Mouse (Mus musculus) liver, adult 10 weeks (tissue): ENCODE measurements around the gene Ccl22. TPM values are rescaled to one million over a fixed set of nuclear protein-coding genes. Genes with fewer than 3 reads are reported as not detected.

Experiments used
- polyA plus RNA-seq: library from polyadenylated mRNA; stranded (reverse); fragments of 350-450 nt; fragmentation: Illumina TruSeq; extraction: RNeasy Lipid Tissue Mini Kit (QIAGEN cat#74804); gene quantifications from one replicate; pipeline ENCODE4 v1.2.3, GENCODE M21; 2014; ENCODE audit warnings: low read depth, low replicate concordance

The Ccl22 gene
- not detected for polyA plus RNA-seq

DNA sequence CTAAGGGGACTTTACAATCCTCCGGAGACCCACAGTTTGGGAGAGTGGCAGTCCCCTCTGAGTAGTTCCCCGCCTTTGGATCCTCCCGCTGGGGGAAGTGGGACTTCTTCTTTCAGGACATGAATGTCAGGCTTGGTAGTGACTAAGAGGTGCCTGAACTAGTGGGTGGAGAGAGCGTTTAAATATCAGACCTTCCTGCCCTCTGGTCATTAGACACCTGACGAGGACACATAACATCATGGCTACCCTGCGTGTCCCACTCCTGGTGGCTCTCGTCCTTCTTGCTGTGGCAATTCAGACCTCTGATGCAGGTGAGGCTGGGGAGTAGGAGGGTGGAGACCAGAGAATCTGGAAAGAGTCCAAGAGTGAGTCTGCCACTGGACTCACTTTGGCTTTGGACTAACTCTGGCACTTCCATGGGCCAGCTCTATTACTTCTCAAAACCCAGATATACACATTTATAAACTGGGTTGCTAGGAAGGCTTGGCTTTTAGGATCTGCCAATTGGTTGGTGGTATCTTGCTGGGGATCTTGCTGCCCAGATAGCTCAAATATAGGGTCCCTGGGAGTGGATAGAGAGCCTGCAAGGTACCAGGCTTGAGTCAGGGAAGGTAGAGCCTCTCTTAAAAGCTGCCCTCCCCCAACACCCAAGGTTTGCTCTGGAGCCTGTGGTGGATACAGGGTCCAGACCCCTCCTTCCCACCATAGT, at the start of gene Ccl22:
Gene Ccl22 (plus strand): TSS at position 115 of the 709 bp plus-strand sequence.

DNA sequence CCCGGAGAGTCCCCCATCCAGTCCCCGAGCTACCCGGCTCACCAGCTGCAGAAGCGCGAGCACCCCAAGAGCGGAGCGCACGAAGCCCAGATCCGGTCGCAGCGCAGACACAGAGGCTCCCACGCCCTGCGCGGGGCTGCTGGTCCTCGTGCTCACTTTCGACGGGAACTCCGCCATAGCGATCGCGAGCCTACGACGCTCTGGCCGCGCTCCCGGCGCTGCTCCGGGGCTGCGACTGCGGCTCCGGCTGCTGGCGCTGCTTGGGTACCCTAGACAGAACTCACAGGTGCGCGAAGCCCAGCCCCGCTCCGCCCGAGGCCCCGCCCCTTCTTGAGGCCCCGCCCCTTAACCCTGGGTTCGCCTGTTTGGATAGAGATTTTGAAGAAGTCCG, 49.4 kb upstream of the Ccl22 start, which contains the start of gene Pllp:
Gene Pllp (minus strand): TSS at position 285 of the 391 bp plus-strand sequence.

DNA sequence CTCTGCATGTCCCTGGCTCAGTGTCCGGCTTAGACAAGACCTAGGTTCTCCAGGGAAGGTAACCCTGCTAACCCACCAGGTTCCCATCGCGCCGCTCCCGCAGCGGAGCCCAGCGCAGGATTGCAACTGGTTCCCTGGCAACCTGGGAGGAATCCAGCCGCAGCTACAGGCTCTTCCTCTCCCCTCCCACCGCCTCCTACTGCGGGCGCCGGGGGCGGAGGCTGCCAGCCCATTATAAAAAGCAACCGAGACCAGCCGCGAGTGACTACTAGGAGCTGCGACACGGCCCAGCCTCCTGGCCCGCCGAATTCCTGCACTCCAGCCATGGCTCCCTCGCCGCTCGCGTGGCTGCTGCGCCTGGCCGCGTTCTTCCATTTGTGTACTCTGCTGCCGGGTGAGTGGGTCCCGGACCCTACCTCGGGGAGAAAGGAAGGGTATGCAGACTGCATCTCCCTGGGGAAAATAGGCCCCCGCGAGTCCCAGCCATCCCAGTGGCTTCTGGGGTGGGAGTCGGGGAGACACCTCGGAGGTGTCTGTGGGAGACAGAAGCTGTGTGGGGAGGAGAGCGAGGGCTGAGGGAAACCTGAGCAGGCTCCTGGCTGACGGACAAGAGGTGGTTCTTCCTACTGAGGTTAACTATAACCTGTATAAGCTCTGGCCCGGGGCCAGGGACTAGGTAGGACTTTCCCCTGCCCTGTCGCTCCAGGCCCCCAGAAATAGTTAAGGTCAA, 26.7 kb downstream of the Ccl22 start, which contains the start of gene Cx3cl1:
Gene Cx3cl1 (plus strand): TSS at position 69 of the 730 bp plus-strand sequence.

Other genes starting within 250 kb of the Ccl22 start
- gene Cpne2, start 212.6 kb upstream of the Ccl22 start, polyA plus RNA-seq, result 4.4 TPM
- gene Rspry1, start 143.7 kb upstream of the Ccl22 start, polyA plus RNA-seq, result 24.9 TPM
- gene Fam192a, start 143.6 kb upstream of the Ccl22 start, polyA plus RNA-seq, result 27.8 TPM
- 20.6 TPM for gene Arl2bp, start 79.0 kb upstream of the Ccl22 start, polyA plus RNA-seq
- gene Pllp, start 49.3 kb upstream of the Ccl22 start, polyA plus RNA-seq, result 3.2 TPM
- gene Cx3cl1, start 26.4 kb downstream of the Ccl22 start, polyA plus RNA-seq, result not detected
- gene Ccl17, start 64.9 kb downstream of the Ccl22 start, polyA plus RNA-seq, result not detected
- 20.4 TPM for gene Coq9, start 92.7 kb downstream of the Ccl22 start, polyA plus RNA-seq
- gene Ciapin1, start 92.8 kb downstream of the Ccl22 start, polyA plus RNA-seq, result 7.0 TPM
- 3.8 TPM for gene Polr2c, start 111.9 kb downstream of the Ccl22 start, polyA plus RNA-seq
- not detected for gene Dok4, start 130.7 kb downstream of the Ccl22 start, polyA plus RNA-seq
- not detected for gene Ccdc102a, start 172.5 kb downstream of the Ccl22 start, polyA plus RNA-seq
- gene Adgrg5, start 178.1 kb downstream of the Ccl22 start, polyA plus RNA-seq, result not detected
- gene Adgrg1, start 229.2 kb downstream of the Ccl22 start, polyA plus RNA-seq, result 0.53 TPM